Mouse (Mus musculus): ENCODE measurements around the gene Lrrc10b.
A peak's percentile ranks its signal among the peaks of the same experiment; 100 is the strongest.

Lrrc10b gene

DNA sequence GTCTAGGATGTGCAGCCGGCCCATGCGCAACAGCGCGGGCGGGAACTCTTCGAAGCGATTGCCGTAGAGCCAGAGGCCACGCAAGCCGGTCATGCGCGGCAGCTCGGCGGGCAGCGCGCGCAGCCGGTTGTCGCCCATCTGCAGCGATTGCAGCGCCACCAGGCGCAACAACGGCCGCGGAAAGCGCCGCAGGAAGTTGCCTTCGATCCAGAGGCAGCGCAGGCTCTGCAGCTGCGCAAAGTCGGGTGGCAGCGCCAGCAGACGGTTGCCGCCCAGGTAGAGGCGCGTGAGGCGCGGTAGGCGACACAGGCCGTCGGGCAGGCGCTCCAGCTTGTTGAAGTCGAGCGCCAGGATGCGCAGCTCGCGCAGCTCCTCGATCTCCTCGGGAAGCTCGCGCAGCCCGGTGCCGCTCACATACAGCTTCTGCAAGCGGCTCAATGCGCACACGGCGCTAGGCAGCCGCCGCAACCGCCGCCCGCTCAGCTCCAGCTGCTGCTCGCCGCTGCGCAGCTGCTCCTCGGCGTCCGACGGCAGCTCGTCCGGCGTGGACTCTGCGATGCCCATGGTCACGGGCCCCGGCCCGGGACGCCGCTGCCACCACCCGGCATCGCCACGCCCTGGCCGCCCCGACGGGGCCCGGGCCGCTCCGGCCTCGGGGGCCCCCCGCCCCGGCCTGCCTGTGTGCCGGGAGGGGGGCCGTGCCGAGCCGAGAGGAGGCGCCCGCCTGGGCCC lies at the start of gene Lrrc10b:
Gene Lrrc10b, minus strand, starts transcription at position 722 of the 732 bp plus-strand sequence.
- DNase-seq (ENCODE audit: low read depth, low spot score): peak; percentile 87

DNA sequence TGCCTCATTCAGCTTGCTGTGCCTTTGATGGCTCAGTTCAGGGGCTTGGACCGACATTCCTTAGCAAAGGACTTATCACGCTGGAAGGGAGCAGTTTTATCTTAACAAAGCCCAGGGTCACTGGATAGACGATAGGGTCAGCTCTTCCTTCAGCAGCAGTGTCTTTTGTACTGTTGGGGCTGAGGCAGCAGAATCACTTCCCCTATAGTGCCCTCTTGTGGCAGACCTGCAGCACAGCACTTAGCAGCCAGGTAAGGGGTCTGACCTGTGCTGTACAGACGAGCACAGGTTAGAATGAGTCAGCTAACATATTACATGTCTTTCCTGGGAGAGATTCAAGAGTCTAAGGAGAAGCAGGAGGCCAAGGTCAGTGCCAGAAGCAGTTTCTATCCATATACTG lies 45.3 kb upstream of the Lrrc10b start:
- peak; percentile 71 for DNase-seq (ENCODE audit: low read depth, low spot score)

DNA sequence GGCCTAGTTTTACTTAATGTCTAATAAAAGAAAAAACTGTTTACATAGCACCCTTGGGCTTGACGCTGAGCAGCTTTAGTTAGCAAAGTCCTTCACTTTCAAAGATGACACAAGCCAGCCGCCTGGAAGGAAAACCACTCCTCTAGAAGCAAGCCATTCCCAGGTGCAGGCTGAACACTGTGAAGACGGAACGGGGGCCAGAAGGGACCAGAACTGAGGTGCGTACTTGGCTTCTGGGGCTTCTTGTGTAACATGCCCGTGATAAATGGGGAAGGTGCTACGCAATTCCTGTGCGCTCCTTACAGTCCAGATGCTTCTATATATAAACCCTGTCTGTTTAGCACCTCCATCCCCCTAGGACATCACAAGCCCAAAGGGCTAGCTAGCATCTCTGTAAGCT lies 43.3 kb upstream of the Lrrc10b start:
- peak; percentile 55 for DNase-seq (ENCODE audit: low read depth, low spot score)

DNA sequence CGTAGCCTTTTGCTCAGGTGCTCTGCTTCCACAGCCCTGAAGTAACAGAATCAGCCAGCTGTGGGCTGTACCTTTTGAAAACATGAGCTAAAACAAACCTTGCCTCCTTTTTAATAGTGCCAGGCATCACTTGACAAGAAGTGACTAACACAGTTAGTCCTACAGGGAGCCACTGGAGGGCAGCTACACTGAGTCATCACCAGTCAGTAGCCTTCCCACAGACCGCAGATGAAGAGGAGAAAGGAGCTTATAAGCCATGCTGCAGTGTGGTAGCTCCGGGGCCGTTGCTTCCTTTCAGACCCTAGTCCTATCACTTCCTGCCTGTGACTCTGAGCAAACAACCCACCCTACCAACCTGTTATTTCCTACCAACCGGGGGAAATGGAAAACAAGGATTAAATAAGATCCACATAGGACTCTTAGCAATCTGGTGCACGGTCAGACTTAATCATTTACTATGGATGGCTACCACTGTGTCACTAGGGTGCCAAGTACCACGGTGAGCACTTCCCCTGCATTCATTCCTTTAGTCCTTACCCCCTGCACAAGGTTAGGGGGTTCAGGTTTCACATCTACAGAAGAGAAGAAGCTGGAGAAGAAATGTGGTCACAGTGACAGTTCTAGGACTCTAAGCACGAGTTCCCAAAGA lies 40.4 kb upstream of the Lrrc10b start:
- DNase-seq (ENCODE audit: low read depth, low spot score): peak; percentile 85

DNA sequence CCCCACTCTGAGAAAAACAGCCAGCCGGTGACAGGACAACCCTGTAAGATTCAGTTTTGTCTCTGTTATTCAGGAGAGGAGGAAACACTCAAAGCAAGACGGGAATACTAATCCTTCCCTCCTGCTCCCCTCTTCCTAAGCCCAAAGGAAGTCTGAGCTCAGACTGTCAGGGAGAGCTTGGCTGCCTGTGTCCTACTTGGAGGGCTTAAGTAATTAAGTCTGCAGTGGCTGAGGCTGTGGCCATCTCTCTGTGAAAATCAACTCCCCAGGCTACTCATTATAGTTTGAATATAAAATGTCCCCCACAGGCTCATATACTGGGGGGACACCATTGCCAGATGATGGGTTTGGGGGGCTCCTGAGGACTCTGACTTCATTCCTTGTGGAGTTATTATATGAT lies 39.7 kb upstream of the Lrrc10b start:
- peak; percentile 23 for DNase-seq (ENCODE audit: low read depth, low spot score)

DNA sequence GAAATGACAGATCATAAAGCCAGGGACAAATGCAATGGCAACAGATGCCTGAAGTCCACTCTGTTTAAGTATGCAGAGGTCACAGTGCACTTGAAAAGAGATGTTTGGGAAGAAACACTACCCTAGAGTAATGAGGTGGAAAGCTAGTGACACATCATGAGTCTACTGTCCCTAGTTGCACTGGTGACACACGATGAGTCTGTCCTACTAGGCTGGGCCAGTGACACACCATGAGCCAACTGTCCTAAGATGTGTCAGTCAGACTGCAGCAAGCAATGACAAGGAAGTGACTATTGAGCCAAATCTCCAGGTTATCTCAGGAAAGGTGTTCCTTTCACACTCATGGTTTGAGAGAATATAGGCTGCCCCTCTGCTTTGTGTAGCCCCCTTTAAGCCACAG lies 38.4 kb upstream of the Lrrc10b start:
- peak; percentile 36 for DNase-seq (ENCODE audit: low read depth, low spot score)

DNA sequence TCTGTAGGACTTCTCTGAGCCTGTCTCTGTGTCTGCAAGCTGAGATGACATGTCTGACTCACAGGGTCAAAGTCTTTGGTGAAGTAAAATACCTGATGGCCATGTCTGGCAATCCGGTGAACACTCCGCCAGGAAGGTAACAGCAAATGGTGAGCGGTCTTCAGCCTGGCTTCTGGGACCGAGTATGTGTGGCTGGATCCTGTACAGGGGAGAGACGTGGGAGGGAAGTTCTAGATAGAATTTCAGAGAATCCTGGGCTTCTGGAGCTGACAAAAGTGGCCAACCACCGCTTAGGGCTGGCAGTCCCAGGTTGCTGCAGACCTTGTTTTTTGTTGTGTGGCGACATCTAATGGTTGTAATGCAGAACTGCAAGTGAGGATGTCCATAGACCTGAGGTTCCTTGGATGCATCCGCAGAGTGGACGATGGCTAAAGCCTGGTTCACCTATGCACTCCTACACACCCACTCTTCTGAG lies 29.0 kb upstream of the Lrrc10b start:
- peak; percentile 88 for DNase-seq (ENCODE audit: low read depth, low spot score)

DNA sequence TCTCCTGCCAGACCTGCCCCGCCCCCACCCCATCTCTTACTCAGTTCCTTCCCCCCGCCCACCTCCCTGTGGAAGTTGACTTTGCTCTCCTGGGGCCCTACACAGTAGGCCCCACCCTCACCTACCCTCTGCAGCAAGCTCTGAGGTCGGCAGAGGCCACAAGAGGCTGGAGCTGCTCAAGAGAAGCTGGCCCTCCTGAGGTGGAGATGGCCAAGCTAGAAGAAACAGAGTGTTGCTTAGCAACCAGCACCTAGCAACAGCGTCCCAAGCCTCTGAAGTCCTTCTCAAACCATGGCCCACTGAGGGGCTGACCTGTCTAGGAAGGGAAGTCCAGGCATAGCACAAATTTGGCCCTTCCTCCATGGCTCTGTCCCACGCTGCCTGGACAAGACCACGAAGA lies 25.4 kb upstream of the Lrrc10b start, which contains the start of gene Ppp1r32:
Gene Ppp1r32, minus strand, starts transcription at position 226 of the 400 bp plus-strand sequence.
- peak; percentile 52 for DNase-seq (ENCODE audit: low read depth, low spot score)

DNA sequence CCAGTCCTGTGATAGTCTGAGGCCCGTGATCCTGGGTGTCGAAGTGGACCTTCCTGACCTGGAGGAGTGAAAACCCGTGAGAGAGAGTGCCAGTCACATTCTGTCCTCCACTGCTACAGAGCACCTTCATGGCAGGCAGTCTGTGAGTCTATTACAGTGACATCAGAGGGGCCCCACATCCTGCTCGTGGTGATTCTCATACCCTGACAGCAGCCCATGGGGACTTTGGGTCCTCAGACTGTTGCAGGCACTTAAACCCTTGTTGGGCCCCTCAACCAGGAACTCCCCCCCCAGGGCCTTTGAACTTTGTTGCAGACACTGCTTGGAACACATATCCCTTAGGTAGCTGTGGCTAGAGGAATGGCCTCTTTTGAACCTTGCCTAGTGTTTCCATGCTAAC lies 22.3 kb upstream of the Lrrc10b start:
- no peak for DNase-seq (ENCODE audit: low read depth, low spot score)

DNA sequence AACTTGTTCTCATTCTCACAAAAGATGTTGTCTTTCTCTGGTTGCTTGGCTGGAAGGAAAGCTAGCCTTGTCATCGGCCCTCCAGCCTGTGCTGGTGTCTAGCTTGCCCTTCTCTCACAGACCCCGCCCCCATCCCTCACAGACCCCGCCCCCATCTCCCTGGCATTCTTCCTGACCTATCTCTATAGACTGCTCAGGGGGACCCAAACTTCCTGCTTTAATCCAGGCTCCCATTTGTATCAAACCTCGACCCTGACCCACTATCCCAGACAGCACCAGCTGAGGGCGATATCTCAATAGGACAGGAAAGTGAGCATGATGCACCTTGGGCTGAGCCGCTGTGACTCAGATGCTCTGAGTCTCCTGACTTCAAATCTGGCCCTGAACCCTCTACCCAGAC lies 16.5 kb upstream of the Lrrc10b start:
- DNase-seq (ENCODE audit: low read depth, low spot score): no peak

DNA sequence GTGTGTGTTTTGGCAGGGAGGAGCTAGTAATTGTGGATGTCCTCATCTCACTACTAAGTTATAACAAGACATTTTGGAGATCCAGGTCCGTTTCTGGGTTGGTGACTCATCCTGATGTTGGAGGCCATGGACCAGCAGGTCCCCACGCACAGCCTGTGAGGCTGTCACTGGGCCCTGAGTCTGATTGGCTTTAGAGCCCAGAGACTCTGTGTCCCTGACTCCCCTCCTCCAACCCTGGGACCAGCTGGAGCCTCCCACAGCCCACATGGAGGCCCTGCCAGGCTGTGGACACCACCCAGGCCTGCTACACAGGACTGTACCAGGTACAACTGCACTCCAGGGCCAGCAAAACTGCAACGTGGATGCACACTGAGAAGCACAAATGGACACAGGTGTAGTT lies 15.7 kb upstream of the Lrrc10b start:
- DNase-seq (ENCODE audit: low read depth, low spot score): peak; percentile 71

DNA sequence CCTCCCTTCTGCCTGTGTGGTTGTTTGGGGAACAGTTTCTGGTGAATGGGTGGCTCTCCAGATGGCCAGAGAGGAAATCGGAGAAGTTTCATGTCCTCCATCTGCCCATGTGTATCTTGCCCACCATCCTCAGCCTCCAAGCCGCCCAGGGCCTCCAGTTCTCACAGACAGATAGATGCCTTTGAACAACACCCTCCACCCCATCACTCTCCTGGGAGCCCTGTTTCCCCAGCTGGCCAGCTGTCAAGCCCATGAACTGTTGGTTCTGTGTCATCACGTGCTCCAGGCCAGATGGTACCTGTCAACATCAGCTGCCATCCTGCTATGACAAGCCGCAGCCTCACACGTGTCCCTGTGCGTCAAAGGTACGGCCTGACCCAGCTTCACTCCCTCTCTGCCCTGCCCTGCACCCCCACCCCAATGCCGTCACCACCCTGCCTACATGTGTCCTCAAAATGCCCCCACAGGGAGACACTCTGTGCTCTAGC lies 11.9 kb upstream of the Lrrc10b start:
- peak; percentile 74 for DNase-seq (ENCODE audit: low read depth, low spot score)

DNA sequence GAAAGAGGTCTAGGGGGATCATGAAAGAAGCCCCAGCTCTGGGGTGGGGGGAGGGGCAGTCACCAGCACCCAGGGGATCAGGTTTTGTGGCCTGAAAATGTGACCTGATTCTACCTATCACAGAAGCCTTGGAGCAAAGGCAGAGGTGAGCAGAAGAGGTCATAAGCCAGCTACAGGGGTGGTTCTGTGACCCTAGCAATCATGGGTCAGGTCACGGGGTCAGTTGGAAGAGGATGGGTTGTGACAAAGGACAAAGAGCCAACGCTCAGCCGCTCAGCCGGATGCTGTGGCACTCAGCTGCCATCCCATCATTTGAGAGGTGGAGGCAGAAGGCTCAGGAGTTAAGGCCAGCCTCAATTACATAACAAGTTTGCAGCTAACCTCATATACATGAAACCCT lies 7.2 kb upstream of the Lrrc10b start:
- no peak for DNase-seq (ENCODE audit: low read depth, low spot score)

DNA sequence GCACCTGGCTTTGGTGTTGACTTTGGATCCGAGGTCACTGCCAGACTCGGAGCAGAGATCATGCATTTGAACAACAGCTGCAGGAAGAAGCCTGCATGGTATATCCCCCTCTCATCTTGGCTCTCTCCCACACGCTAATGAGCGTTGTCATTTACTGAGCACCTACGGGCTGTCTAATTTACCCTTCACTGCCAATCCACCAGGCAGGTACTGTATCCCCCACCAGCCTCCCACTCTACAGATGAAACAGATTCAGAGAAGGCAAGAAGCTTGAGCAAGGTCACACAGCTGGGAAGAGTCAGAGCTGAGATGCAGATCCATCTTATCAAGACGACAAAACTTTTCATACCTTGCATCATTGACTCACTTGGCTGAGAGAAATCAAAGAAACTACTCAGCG lies 4.3 kb upstream of the Lrrc10b start:
- DNase-seq (ENCODE audit: low read depth, low spot score): peak; percentile 63

DNA sequence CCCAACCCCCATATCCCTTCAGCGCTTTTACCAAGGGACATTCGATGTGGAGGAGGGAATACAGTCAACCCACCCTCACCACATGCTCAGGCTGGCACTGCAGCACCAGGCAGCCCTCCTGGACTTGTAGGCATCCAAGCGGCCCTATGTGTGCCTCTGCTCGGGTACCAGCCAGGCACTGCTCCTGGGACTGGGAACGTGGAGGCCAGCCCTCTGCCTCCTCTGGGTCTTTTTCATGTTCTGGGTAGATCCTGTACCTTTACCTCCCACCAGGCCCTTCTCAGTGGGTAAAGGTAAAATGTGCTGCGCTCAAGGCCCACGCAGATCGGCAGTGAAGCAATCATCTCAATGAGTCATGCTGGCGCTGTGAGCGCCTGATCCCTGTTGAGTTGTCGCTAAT lies 2.6 kb upstream of the Lrrc10b start:
- peak; percentile 80 for DNase-seq (ENCODE audit: low read depth, low spot score)

DNA sequence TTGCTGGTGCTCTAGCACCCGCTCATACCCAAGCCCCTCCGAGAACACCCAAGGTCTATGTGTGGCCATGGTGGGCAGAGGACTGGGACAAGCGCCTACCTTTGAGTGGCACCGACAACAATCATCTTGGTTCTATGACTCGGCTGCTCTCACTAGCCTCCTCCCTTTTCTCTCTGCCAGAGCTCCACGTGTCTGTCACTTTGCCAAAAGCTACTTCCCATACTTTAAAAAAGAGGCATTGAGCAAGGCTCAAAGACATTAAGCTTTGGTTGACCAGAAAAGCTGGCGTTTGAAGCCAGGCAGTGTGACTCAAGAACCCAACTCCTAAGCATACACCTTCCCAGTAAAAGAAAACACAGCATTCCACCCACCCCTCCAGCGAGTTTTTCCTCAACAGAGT lies 823 bp upstream of the Lrrc10b start:
- peak; percentile 77 for DNase-seq (ENCODE audit: low read depth, low spot score)

DNA sequence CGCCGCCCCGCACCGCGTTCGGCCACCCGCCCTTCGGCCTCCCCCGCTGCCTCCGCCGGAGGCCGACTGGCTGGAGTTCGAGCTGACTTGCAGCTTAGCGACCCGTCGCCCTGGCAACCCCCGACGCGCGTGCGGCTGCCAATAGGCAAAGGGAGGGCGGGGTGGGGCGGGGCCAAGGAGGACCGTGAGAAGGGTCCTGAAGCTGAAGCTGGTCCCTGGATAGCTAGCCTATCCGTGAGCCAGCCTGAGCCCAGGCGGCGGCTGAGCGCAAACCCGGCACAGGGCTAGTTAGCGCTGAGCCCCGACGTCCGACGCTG lies 169 bp upstream of the Lrrc10b start:
- DNase-seq (ENCODE audit: low read depth, low spot score): peak; percentile 70

DNA sequence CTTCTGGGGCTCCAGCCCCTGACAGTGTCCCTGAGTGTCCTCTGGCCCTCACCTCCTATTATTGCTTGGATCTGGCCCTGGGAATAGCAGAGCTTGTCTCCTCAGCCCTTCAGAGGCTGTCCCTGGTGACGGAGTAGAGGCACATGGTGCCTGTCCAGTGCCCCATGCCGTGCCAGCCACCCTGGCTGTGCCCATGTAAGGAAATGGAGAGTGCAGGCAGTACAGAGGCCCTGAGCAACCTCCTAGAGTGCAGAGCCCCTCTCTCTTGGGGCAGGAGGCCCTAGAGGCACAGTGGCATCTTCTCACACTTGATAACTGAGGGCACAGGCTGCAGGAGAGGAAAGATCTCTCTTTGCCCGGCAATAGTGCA lies 1.9 kb downstream of the Lrrc10b start:
- DNase-seq (ENCODE audit: low read depth, low spot score): no peak

DNA sequence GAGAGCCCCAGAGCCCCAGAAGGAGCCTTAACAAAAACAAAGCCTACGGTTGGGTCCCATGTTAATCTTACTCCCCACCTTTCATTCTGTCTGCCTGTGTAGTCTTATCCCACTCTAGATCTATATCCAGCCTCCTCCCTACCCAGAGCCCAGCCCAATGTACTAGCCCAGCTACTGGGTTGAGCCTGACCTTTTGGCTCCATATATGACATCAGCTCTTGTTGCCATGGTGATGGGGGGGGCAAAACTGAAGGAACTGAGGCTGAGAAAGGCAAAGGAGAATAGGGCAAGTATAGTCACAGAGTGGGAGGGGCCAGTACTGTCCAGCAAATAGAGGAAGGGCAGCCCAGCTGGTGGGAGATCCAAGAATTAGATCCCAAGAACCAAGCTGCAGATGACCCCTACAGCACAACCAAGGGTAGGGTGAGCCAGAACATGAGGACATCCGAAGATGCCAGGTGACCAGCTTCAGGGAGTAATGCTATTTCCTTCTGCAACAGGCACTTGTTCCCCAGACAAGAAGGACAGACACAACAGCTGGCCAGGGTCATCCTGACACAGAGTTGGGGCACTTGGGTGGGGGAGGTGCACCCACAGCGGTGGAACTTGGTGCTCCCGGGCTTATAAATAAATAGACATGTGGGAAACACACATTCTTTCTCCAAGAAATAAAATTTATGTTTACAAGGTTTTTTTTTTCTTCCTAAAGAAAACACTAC lies 2.4 kb downstream of the Lrrc10b start:
- no peak for DNase-seq (ENCODE audit: low read depth, low spot score)

DNA sequence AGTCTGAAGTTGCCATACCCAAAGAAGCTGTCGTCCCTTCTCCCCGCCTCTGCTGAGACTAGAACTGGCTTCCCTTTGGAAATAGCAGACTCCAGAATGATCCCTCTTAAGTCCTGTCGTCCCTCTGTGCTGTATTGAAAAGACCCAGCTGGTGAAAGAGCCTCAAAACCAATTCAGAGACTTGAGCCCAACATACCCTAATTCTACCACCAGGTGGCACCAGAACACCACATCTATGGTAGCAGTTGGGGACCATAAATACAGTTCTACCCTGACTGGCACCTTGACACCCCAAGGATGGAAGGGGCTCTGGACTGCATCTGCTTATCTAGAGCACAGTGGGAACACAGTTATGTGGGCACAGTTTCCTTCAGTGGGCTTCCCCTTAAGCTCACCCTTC lies 7.6 kb downstream of the Lrrc10b start:
- peak; percentile 88 for DNase-seq (ENCODE audit: low read depth, low spot score)

DNA sequence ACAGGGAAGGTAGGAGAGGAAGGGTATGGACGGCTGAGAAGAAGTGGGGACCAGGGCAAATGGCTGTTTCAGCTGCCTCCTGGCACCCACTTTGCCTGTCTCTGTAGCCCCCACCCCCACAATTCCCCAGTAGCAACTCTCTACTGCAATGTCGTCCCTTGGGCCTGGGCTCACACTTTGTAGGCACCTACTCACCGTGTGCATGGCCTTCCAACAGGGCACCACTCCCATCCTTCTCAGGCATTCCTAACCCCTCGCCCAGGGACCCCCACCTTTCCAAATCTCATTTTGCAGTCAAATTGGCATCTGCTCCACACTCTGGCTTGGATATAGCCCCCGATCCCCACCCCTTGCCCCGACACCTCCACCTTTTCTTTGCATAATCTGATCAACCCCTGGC lies 8.1 kb downstream of the Lrrc10b start:
- no peak for DNase-seq (ENCODE audit: low read depth, low spot score)

DNA sequence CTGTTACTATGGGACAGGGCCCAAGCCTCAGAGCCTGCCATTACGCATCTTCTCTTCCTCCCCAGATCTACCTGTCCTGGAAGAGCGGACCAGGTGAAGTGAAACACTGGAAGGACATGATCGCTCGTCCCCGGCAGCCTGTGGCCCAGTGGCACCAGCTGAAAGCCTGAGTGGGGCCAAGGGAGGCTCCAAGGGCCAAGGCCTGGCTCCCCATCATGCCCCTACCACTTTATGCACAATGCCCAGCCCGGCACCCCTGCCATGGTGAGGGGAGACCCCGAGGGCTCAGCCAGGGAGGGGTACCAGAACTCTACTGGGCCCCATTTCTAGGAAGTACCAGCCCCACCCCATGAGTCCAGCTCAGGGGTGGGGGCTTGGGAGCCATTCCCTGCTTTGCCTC lies 9.0 kb downstream of the Lrrc10b start:
- no peak for DNase-seq (ENCODE audit: low read depth, low spot score)

All from brain, adult 2 months (tissue).